Mouse (Mus musculus) inflammation-experienced regulatory T-cells, adult 6 months (primary cell): Measurements from ENCODE around the gene Cited2. TPM values are rescaled to one million over a fixed set of nuclear protein-coding genes. Genes with fewer than 3 reads are reported as not detected.
A peak's percentile ranks its signal among the peaks of the same experiment; 100 is the strongest.

ENCODE experiments used
- ATAC-seq: one replicate; pipeline ENCODE4 v1.8.0; 2017
- polyA plus RNA-seq, 3 experiments: library from polyadenylated mRNA; unstranded; fragments of 100-300 nt; shearing (Covaris generic); gene quantifications; one replicate each; pipeline ENCODE4 v1.2.1; 2017

Gene Cited2
- 1 to 10 TPM; 5.5 to 8.0 (median 7.7) TPM for polyA plus RNA-seq

DNA sequence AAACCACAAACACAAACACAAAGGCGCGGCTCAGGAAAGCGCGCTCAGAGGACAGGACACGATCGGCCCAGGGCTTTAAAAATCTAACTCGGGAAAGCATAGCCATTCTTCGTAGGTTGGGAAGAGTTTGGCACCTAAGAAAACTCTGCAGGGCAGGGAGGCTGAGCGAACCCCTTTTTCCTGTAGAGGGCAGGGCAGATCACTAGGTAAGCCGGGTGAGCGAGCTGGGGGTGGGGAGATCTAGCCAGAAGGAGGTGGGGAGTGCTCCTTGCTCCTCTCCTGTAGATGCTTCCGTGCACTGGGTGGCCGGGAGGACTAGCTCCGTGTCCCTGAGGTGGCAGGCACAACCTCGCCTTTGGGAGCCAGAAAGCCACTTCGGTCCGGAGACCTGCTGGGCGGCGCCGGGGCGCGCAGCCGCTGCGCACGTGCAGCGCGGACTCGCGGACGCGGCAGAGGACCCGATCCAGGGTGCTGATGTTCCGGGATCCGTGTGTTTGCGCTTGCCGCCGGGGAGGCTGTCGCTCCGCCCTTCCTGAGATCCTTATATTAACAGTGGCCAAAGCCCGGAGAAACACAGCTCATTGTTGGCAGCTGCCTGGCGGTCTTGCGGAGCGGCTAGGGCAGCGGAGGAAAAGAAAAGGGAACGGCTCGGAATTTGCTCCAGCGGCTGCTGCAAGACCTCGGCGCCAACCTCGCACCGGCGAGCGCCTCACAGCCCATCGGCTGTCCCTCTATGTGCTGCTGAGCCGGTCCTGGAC, at the start of gene Cited2:
Gene Cited2 (plus strand): TSS at position 566 of the 758 bp plus-strand sequence.
- ATAC-seq: peak; percentile 63

DNA sequence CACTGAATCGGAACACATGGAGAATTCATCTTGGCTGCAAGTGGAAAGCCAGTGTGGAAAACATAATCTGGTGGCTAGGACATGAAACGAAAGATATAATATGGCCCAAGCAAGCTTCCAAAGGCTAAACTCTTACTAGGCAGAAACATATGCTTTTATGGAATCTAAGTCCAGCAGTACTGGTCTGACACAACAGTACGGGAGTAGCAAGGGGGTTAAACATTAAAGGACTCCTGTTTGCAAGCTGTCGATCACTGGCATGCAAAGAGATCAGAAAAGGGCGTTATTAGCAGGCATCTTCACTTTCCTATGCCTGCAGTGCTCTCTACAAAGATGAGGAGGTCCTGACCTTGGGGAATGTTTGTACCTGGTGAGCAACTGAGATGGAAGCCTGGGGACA, 48.6 kb upstream of the Cited2 start:
- no peak for ATAC-seq

DNA sequence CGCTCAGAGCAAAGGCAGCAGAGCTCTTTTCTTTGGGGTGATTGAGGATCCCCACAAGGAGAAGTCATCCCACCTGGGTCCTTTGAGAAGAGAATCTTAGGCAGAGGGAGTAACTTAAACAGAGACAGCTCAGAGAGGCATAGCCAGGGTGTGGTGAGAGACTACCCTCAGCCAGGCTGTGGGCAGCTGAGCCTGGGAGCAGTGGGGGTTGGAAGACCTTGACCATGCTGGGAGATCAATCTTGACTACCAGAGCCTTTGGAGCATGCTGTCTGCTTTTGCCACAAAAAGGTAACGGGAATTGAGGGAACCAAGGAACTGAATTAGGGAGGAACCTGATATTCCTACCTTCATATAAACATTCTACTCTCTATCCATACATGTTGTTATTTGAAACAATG, 48.1 kb upstream of the Cited2 start:
- no peak for ATAC-seq

DNA sequence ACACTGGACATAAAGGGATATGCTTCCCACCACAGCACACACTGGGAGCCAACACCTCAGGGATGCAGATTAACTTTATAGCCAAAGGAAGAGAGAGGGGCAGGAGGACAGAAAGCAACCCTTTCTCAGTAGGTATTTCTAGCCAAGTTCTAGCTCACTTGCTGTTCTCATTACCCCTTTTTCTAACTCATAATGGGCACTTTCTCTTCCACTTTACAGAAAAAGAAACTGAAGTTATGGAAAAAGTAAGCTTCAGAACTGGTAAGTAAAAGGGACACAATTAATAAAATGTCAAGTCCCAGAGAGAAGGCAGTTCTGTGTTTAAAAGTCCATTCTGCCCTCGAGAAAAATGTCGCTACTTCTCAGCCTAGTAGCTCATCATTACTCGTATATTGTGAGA, 46.6 kb upstream of the Cited2 start:
- ATAC-seq: no peak

DNA sequence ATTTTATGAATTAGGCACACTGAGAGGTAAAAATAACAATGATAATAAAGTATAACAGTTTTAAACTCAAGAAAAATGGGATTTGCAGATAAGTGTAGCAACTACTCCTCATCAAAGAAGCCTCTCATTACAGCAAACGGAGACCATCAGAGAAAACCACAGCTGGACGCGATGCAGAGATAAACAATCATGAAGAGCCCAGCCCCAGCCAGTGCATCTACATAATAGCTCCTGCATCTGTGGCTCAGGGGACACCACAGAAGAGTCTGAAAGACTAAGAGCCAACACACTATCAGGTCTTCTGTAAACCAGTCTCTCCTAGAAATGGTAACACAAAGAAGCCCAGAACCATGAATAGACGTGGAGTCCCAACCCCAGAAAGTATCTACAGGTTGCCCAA, 45.7 kb upstream of the Cited2 start:
- ATAC-seq: no peak

DNA sequence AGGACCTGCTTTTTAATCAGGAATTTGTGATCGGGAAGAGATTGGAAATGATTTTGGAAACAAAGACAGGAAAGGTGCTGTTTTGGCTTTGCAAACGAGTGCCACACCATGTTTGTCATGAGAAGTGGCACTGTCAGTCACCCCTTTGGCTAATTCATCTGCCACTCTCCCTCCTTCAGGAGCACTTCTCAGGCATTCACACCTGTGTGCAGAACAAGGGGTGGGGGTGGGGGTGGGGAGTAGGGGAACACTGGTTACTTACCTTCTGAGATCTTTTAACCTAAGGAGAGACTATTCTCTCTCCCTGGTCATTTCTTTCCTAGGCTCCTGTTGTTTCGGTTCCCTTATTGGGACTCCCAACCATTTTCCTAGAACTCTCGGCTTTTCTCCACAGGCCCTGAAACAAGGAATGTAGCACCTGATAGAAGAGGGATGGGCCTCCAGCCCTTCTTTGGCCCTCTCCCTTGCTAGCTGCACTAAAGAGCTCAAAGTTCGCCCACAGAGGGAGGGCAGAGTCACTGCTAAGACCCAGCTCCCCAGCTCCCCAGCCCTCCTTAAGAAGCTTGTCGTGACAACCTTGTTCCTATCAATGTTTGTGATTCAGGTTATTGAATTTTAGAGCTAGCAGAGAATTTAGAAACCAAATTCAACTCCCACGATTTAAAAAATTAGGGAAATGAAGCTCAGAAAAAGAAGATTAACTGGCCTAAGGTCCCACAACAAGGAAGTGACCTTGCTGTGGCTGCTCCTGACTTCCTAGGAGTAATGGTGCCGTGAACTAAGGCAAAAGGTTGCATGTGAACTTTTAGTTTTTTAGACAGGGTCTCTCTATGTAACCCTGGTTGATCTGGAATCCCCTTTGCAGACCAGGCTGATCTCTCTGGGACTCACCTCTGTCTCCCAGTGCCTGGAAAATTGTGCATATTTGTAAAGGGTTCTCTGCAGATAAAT, 42.3 kb upstream of the Cited2 start:
- ATAC-seq: no peak

DNA sequence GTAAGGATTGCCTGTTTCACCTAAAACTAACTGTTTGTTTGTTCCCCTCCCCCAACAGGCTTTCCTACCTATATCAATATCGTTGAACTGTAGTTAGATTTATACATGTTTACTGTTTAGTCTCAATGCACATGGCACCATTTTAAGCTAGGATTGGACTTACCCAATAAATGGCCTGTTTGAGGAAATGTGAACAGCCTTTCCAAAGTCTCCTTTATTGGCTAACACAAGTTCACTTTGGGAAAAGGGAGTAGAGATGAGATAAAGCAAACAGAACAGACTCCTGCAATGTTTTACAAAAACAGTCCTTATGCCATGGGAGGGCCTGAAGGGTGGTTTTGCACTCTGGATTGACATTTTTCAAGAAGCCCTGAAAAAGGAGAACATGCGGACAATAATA, 41.6 kb upstream of the Cited2 start:
- ATAC-seq: no peak

DNA sequence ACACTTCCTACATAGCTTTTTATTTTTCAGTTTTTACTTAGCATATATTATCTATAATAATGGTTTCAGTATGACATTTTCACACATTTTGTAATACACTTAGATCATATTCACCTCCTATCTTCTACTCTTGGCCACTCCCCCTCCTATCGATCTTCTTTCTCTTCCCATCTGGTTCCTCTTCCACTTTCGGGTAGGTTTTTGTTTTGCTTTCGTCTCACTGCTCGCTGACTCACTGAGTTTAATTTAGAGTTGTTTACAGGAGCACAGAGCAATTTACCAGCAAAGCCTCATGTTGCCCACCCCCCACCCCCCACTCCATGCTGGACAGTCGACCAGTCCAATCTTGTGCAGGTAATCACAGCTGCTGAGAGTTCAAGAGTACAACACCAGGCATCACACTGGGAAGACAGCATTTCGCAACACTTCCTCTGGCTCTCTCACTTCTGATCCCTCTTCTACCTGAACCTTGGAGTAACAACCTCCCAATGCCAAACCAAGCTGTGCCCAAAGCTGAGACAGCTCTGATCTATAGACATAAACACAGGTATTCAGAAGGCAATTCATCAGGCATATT, 39.1 kb upstream of the Cited2 start:
- ATAC-seq: peak; percentile 97

DNA sequence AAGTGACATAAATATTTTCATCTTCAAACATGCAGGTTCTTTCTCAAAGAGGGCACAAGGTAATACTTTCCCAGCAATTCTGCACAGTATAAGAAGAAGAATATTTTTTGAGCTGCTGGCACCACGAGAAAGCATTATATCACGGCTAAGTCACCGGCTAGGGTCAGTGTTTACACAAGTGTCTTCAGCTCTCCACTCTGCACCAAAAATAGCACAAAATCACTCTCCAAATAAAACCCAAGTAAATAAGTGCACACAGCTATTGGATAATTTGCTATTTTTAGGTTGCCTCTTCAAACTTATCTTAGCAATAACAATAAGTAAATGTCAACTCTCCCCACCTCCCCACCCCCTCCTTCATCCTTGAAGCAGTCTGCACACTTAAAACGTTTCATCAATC, 33.2 kb upstream of the Cited2 start:
- ATAC-seq: no peak

DNA sequence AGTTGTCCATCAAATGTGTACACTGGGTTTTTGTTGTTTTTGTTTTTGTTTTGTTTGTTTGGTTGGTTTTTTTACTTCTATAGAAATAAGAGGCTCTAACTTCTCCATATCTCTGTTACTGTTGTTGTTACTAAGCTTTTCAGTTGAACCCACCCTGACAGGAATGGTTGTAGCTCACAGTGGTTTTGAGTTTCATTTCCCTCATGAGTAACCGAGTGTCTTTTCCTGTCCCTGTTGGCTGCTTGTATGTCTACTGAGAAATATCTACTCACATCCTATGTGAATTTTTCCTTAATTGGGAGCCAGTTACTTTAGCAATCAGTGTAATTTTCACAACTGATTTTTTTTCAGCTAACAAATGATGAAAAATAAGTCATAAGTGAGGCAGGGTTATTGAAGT, 31.3 kb upstream of the Cited2 start:
- no peak for ATAC-seq

DNA sequence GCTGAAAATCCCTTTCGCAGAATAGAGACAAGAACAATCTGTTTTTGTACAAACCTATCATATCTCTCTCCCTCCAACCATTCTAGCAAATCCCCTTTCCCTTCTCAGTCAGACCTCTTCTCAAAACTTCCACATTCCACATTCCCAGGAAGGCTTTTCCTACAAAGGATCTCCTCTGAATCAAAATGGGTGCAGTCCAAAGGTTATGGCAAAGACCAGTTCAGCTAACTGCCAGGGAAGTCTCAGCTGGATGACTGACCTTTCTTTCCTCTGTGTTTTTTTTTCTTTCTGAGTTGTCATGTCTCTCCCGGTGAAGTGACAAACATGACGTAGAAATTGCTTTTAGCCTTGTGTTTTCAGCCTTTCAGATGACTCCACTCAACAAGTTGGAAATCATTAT, 27.2 kb upstream of the Cited2 start:
- no peak for ATAC-seq

DNA sequence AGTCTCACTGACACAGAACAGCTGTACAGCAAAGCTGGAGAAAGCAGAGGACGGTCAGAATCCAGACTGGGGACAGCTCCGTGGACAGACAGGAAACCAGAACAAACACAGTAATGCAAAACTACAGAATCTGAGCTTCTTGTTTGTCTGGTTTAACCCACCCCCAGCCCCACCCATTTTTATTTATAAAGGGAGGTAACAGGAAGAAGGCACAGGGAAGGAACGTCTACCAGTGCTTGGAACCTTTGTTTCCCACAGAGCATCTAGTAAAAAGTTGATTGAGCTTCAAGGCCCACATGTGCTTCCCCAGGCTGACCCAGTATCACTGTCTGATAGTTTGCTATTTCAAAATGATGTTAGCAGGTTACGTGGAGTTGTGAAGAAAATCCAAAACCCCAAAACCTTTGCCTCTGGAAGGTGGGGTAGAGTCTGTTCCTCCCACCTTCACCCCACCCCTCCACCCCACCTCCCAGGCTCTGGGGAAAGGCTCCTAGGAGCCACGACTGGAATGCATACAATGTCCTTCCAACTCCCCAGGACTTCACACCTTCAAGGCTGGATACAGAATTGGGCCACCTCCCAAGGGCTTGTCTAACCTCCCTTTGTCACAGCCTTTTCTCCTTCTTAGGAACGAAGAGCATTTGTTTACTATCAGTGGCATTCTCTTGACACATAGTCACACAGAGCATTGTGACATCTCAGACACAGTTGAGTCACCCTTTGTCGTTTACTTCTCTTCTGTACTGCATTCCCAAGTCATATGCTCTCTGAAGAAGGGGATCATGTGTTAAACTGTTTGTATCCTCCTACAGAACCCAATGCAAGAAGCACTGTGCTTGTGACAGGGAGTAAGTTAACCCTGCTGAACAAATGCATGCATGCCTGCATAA, 25.4 kb upstream of the Cited2 start:
- ATAC-seq: no peak

DNA sequence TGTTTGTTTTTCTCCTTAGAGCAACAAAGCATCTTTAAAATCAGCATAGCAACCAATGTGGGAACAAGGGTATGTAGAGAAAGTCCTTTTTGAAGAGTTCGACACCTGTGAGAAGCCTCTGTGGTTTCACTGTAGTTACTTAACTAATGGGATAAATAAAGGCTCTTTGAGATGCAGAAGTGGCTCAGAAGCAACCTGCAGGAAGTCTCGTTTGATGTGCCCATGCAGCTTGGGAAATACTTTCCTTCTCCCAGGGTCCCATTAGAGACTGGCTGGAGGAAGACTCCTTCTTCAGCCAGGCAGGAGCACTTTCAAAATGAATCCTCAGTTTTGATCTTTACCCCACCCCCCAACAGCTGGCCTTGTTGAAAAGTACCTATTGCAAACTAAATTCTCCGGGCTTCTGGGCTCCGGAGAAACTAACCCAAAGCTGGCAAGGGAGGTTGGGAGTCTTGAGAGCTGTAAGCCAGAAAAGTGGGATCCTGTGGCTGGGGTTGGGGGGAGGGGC, 17.5 kb upstream of the Cited2 start:
- ATAC-seq: no peak

DNA sequence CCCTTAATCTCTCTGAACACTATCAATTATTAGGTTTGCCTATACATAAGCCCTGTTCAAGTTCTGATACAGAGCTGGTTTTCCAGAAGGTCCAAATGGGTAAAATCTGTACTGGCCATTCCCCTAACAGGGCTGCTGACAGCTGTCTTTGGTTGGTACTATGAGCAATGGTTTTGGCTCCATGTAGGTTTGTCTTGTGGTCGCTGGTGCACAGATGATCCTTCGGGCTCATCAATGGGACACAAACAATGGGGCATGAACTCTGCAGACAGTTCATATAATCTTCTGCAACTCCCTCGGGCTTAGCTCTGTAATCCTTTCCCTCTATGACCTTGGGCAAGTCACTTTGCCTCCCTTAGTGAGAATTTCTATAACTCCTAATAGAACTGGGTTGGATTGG, 12.3 kb upstream of the Cited2 start:
- ATAC-seq: no peak

DNA sequence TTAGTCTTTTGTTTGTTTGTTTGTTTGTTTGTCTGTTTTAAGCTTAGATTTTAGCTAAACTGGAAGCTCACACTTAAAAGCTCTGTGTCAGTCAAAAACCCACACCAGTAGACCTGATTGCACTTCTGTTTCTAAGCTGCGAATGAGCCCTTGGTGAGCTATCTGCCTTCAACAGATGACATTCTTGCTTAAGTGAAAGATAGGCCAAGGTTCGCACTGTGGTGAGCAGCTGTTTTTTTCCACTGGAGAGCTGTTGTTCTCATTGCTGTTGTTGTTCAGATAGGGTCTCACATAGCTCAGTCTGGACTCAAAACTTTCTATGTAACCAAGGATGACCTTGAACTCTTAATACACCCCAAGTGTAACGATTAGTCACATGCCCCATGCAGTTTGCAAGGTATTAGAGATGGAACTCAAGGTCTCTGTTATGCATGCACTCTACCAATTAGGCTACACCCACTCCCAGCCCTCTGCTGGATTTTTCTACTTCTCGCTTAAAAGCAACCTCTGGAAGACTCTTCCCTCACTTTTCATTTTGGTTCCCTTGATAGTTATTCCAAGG, 3.9 kb upstream of the Cited2 start:
- no peak for ATAC-seq

DNA sequence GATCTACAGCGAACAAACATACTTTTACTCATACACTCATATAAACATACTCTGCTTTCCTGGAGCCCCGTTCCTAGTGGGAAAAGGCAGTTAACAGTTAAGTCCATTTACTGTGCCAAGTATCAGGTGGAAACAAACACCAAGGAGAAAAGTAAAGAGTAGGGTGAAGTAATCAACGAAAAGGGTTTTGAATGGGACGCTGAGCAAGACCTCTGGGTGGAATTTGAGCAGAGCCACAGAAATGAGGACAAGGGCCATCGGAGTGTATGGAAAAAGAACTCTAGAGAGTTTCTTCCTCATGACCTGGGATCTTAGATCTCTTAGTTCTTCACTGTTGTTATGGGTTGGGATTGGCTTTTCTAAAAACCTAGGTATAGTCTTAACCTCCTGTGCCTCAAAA, 3.4 kb upstream of the Cited2 start:
- no peak for ATAC-seq

DNA sequence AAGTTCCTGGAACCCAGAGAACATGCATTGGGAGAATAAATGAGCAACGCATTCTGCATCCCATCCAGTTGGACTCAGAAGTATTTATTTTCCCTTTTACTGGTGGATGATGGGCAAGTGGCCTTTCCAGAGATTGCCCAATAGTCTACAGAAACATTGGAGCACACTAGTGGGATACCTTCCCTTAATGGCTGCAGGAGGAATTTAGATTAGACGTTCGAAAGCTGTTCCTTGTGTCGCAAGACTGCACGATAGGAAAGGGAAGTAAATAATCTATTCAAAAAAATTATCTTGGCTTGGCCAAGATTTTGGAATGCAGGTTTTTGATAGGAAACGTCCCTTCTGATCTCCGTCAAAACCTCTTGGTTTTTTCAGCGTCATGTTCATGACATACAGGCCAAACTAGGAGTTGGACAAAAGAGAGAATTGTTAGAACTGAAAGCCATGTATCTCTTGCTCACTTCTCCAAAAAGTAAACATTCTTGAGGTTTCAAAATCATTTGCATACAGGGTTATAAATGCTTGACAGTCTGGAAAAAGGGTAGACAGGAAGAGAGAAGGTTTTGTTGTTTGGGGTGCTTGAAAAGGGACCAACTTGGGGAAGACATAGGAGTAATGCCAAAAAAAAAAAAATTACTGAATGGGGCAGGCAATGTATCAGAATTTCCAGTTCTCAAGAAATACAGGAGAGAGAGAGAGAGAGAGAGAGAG, 2.0 kb upstream of the Cited2 start:
- no peak for ATAC-seq

DNA sequence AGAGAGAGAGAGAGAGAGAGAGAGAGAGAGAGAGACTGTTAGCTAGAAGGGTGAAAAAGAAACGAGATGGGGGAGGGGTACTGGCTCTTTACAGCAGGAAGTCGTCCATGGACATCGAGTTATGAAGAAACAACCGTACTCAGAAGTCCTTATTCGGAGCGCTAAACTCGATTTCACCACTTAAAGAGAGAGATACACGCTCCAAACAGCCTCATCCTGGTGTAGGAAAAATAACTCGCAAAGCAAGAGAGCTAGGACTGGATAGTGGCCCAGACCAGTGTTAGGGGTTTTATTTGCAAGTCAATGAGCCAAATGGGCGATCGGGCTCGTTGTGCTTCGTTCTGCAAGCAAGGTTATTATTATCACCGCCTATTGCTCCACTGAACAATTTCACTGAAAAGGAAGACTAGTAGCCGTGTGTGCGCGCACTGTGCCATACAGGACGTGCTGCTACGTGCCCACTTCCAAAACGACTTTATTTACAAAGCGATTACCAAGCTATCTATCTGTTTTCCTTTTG, 1.4 kb upstream of the Cited2 start:
- ATAC-seq: peak; percentile 0

DNA sequence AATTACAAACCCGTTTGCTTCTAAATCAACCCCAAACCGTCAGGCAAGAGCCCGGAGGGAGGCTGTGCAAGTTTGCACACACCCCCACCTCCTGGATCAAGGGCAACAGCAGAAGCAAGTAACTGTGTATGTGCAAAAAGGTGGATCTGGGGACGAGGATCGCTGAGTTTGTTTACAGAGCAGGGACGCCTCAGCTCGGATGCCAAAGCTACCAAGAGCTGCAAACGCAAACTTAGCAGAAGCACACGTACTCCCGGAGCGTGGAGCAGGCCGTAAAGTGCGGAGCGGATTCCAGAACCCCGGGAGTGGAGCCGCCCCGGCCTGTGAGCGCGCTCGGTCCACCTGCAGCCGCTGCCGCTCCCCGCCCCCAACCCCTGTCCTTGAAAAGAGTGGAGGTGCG, 860 bp upstream of the Cited2 start:
- ATAC-seq: peak; percentile 61

DNA sequence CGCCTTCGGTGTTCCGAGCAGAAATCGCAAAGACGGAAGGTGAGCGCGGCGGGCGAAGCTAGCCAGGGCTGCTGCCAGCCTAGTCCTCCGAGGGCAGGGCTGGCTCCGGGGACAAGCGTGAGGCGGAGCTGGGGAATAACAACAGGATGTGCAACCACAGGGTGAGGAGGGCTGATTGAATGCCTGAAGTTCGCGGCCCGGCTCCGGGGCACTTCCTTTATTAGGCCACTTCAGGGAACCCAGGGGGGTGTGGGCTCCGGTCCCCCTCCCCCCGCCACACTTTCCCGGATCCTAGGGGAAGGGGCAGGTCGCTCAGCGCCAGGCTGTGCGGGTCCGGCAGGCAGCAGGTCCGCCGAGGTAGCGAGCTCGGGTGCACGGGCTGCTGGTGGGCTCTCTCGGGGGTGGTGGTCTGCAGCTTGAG, 413 bp downstream of the Cited2 start:
- ATAC-seq: peak; percentile 31
